Mouse (Mus musculus): Measurements from ENCODE around the gene Dlgap3.
A peak's percentile ranks its signal among the peaks of the same experiment; 100 is the strongest.

DNA sequence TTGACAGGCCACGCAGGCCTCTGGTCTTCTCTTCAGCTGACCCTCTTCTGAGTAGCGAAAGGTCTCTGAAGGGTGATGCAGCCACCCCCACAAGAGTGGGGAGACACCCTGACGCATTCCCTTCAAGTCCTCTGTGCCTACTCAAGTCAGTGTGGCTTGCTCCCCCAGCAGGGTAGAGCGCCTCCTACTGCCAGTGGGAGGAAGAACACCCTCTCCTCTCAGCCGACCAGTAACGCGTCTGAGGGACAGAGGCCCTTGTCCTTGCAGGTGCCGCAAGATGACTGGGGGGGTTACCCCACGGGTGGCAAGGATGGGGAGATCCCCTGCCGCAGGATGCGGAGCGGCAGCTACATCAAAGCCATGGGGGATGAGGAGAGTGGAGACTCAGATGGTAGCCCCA is 30.4 kb downstream of the Dlgap3 start:
- TF ChIP-seq CTCF (IDR thresholded peaks at IDR 0.05; ENCODE audit: borderline replicate concordance, extremely low read depth, insufficient read depth, insufficient read length), result peak; percentile 36; the same call in 1 of the 2 replicates
- no peak for TF ChIP-seq POLR2A (IDR thresholded peaks at IDR 0.05; ENCODE audit: borderline replicate concordance, extremely low read depth, insufficient read depth, insufficient read length, poor library complexity, severe bottlenecking)

Measured in brain, embryonic 14.5 days (tissue).